Mouse (Mus musculus) layer of hippocampus, adult 11-12 months (tissue): ENCODE results near the gene Trove2.
"Not testable (repeated sequence)": the region's sequence is repeated elsewhere in the genome, so short reads cannot be mapped to it uniquely, and the experiment has no call there.

Source experiments
- DNase-seq: peaks from one replicate; pipeline ENCODE4 v3.0.0; 2022; ENCODE audit warnings: low spot score

The Trove2 gene

GRCm38 (mm10) chr1:143738811-143739210 lies 38.1 kb downstream of the Trove2 start:
- DNase-seq = no peak

GRCm38 (mm10) chr1:143733914-143734410 lies 42.9 kb downstream of the Trove2 start:
- DNase-seq = no peak

DNA sequence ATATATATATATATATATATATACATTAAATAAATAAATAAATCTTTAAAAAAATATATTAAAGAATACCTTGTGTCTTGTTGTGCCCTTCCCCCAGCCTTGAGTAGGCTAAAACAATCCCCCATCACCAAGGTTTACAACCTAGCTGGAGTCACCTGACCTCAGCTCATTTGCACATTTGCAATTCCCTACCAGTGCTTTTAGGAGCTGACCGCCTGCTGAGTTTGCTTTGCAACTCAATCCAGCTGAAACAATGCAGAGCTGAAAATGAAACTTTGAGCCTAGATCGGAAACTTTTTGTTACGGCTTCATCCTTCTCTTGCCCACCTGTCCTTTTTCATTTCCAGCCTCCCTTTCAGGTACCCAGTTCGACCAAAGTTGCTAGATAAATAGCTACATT lies 45.2 kb downstream of the Trove2 start:
- DNase-seq = no peak

- DNase-seq = no peak
Observed at GRCm38 (mm10) chr1:143730899-143731298, 46.0 kb downstream of the Trove2 start.

GRCm38 (mm10) chr1:143727701-143728445 lies 49.0 kb downstream of the Trove2 start:
- no peak for DNase-seq

GRCm38 (mm10) chr1:143724456-143725064 lies 52.3 kb downstream of the Trove2 start:
- DNase-seq = no peak

DNA sequence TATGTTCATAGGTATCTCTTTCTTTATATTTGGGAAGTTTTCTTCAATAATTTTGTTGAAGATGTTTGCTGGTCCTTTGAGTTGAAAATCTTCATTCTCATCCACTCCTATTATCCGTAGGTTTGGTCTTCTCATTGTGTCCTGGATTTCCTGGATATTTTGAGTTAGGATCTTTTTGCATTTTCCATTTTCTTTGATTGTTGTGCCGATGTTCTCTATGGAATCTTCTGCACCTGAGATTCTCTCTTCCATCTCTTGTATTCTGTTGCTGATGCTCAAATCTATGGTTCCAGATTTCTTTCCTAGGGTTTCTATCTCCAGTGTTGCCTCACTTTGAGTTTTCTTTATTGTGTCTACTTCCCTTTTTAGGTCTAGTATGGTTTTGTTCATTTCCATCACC lies 60.8 kb downstream of the Trove2 start, which contains the start of gene Glrx2:
Gene Glrx2, plus strand, starts transcription at position 301 of the 400 bp plus-strand sequence.
- DNase-seq = not testable (repeated sequence)

DNA sequence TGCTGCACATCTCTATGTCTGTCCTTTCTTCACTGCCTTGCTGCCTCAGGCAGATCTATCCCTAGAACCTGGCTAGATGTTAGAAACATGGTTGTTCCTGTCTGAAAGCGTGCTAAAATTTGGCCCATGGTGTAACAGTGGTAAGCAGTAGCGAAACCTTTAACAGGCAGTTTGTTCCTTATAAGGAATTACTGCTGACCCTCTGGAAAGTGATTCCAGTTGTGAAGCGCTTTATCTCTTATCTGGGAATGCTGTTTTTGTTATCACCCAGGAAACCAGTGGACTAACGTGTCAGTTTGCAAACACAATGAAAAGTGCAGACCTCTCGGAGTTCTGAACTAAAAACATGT lies 66.3 kb downstream of the Trove2 start:
- no peak for DNase-seq

GRCm38 (mm10) chr1:143709966-143710626 lies 66.8 kb downstream of the Trove2 start:
- no peak for DNase-seq

- no peak for DNase-seq
Observed at GRCm38 (mm10) chr1:143708361-143708760, 68.5 kb downstream of the Trove2 start.

GRCm38 (mm10) chr1:143707006-143707405 lies 69.9 kb downstream of the Trove2 start:
- no peak for DNase-seq

DNA sequence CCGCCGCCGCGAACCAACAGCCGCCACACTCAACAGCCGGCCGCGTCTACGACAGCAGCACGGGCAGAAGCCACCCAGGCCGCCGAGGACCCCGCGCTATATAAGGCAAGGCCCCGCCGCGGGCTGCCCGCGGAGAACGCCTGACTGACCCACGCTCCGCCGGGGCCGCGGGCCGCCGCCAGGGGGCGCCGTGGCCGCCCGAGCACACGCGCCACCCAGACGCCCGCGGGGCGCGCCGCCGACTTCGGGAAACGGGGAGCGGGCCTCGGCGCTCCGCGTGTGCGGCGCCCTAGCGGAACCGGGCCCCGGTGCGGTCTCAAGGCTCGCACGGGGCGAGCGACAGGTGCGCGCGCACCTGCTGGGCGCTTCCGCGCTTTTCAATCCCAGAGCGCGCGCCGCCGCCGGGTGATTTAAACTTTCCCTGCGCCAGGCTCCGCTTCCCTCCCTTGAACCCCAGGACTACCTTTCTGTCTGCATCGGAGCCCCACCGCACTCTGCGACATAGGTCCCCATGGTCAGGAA lies 74.1 kb downstream of the Trove2 start, which contains the start of gene Cdc73:
Gene Cdc73, minus strand, starts transcription at position 153 of the 522 bp plus-strand sequence.
- DNase-seq = peak; percentile 94

GRCm38 (mm10) chr1:143702141-143702740 lies 74.6 kb downstream of the Trove2 start:
- peak; percentile 49 for DNase-seq

GRCm38 (mm10) chr1:143701736-143702135 lies 75.1 kb downstream of the Trove2 start:
- no peak for DNase-seq
